Mouse (Mus musculus) embryonic stem cell, embryonic (primary cell): Measurements from ENCODE around the gene Slc47a1.

ENCODE experiments used
- CTCF ChIA-PET, 4 experiments: fragments of 300-600 bp in 2 of 4; fragments of 350-600 bp in 2 of 4; sonication (Branson Sonifier 250); formaldehyde crosslinking; loops; one replicate each; lab custom pipeline; 2022; ENCODE audit warnings: inconsistent platforms in 2 of 4; lab: Charles Lee
- POLR2A ChIA-PET, 4 experiments: fragments of 300-600 bp in 2 of 4; fragments of 350-600 bp in 2 of 4; sonication (Branson Sonifier 250); formaldehyde crosslinking; loops; one replicate each; lab custom pipeline; 2022; ENCODE audit warnings: antibody characterized with exemption in 4 of 4, inconsistent platforms in 1 of 4; lab: Charles Lee

Slc47a1 gene

DNA sequence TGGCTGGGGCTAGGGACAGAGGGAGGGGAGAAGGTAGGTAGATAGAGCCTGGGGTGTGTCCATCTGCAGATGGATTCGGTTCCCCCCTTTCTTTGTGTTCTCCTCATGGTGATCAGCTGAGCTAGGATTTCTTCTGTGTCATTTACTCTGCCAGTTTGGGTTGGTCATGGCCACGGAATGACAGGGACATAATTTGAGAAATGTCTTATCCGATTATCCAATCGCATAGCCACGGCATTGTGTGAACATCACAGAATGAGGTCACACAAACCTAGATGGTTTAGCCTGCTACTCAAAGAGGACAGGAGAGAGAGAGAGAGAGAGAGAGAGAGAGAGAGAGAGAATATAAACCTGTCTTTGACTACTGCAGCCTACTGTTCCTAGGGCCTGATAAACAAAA is 22.8 kb downstream of the Slc47a1 start:
- ChIA-PET POLR2A (interaction anchor here in 3 of 4 experiments (0.7 to 1.3 kb wide), 3 partner anchors 36 to 416 kb away, joined by 3 to 5 read pairs (median 4); no protein-coding TSS in a partner anchor), CTCF (interaction anchor here in 1 of 4 experiments (0.6 to 1.1 kb wide), 2 partner anchors 12 to 271 kb away, joined by 3 read pairs; partner anchors contain the start of gene Slc47a2)

DNA sequence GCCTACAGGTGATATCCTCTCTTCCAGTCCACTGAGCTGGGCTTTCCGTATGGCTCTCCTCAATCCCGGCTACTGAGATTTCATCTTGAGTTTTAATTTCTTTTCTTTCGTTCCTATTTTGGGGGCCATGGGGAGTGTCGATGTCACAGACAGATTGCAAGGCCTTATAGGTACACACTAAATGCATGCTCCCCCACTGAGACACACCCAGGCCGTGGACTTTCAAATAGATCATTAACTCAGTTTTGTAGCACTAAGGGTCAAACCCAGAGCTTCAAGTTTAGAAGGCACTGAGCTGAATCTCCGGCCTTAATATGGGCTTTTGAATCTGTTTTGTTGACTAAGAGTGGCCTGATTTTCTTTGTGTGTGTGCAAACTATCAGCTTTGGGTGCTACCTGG is 23.8 kb downstream of the Slc47a1 start:
- ChIA-PET CTCF (interaction anchor here in 2 of 4 experiments (1.1 to 1.6 kb wide), 2 partner anchors 11 kb away, joined by 3 to 4 read pairs; partner anchors contain the start of gene Slc47a2 (in 2 of the 2)), POLR2A (interaction anchor here in 1 of 4 experiments (0.7 kb wide), 1 partner anchor 57 kb away, joined by 3 read pairs; no protein-coding TSS in a partner anchor)

GRCm38 (mm10) chr11:61353038-61353437 is 25.1 kb downstream of the Slc47a1 start:
- ChIA-PET POLR2A (interaction anchor here in 2 of 4 experiments (0.8 to 1.4 kb wide), 3 partner anchors 9 to 35 kb away, joined by 3 to 5 read pairs (median 3); partner anchors contain the start of gene Slc47a2 (in 1 of the 2)), CTCF (interaction anchor here in 3 of 4 experiments (0.6 to 2.4 kb wide), 7 partner anchors 11 to 473 kb away, joined by 3 to 9 read pairs (median 4); partner anchors contain the start of gene Slc47a2 (in 1 of the 3))

- POLR2A ChIA-PET = interaction anchor here in 2 of 4 experiments (0.8 to 1.4 kb wide), 2 partner anchors 10 to 36 kb away, joined by 3 to 5 read pairs; no protein-coding TSS in a partner anchor
- CTCF ChIA-PET = interaction anchor here in 3 of 4 experiments (0.6 to 2.4 kb wide), 6 partner anchors 10 to 473 kb away, joined by 3 to 9 read pairs (median 4); partner anchors contain the start of gene Slc47a2 (in 1 of the 3)
Measured at GRCm38 (mm10) chr11:61352138-61352651, 25.9 kb downstream of the Slc47a1 start.

DNA sequence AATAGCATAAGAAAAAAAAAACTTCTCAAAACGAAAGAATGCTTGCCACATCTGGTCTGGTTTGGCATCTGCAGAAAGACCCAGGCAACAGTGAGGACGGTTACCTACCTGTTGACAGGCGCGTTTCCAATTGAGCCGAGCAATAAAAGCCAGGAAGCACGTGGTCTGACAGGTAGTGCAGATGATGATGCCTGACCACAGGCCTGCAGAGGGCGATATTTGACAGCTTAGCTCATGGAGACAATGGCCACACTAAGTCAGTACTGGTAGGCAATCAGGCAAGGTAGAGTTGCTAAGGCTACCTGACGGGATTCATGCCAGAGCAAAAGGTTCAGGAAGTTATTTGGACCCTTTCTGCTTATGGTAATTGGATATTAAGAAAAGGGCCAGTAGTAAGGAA is 28.8 kb downstream of the Slc47a1 start:
- POLR2A ChIA-PET = interaction anchor here (0.6 to 1.1 kb wide), 5 partner anchors 11 to 306 kb away, joined by 3 to 6 read pairs (median 3); no protein-coding TSS in a partner anchor
- CTCF ChIA-PET = interaction anchor here in 3 of 4 experiments (0.6 to 2.2 kb wide), 18 partner anchors 9 to 467 kb away, joined by 3 to 12 read pairs (median 4); partner anchors contain the start of gene B9d1 (in 1 of the 3)

DNA sequence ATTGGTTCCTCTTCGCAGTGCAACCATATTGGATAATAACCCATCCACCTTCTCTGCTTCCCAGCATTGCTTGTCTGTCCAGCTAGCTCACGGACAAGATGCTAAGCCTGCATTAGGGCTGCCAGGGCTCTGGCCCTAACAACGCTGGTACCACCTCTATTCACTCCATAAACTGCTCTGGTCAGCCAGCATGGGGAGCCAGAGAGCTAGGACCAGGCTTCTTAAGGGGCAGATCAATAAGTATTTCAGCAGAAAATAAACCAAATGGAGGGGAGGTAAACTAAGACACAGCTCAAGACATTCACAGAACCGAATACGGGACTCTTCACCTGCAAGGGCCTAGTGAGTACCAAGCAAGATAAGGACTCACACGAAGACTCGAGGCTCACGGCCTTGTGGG is 32.0 kb downstream of the Slc47a1 start:
- ChIA-PET CTCF (interaction anchor here in 3 of 4 experiments (0.6 to 1.4 kb wide), 7 partner anchors 41 to 396 kb away, joined by 3 to 7 read pairs (median 3); partner anchors contain the start of gene Rnf112 (in 1 of the 3)), POLR2A (interaction anchor here in 1 of 4 experiments (0.8 to 1.7 kb wide), 3 partner anchors 26 to 66 kb away, joined by 3 to 5 read pairs (median 3); no protein-coding TSS in a partner anchor)

DNA sequence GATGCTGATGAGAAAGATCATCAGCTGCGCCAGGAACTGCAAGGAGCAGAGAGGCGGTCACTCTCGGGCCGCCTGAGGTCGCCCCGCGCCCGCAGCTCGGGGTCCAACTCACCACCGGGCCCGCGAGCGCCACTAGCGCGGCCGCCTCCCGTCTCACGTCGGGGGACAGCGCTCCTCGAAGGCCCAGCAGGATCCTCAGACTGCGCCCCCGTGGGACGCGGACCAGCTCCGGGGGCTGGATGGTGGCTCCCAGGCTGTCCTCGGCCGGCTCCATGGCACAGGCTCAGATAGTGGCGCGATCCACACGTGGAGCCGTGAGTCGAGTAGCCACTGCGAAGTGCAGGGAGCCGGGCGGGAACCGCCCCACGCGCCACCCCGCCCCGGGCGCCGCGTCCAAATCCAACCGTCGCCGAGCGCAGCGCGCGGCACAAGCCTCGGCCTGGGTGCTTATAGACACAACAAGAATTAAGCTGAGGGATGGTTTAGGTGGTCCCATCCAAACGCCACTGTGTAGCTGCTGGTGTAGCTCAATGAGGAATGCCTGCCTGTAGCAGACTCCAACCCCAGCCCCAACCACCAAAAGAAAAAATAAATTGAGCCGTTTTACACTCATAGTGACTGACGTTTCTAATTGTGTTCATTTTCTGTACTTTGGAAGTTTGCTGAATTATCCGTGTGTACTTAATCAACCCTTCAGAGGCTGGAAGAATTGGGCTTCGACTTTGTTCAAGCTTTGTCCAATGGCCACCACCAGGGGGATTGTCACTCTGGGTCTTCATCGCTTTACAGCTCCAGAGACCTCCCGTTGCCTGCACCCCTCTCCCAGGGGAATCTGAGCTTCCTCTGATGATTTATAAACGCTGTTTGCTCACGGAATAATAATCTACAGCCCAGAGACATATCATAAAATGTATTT is 35.4 kb downstream of the Slc47a1 start, which contains the start of gene Slc47a2:
TSS of gene Slc47a2 (minus strand) at position 356 of the 916 bp plus-strand sequence.
- CTCF ChIA-PET = interaction anchor here (0.5 to 2.9 kb wide), 42 partner anchors 10 to 492 kb away, joined by 3 to 17 read pairs (median 4); partner anchors contain the start of genes Slc47a1 (in 2 of the 4), Aldh3a2 (in 1 of the 4), B9d1 (in 1 of the 4) and Usp22 (in 1 of the 4)
- POLR2A ChIA-PET = interaction anchor here (0.6 to 2.9 kb wide), 24 partner anchors 10 to 734 kb away, joined by 3 to 17 read pairs (median 4); partner anchors contain the start of genes Usp22 (in 2 of the 4) and Aldh3a2 (in 1 of the 4)

DNA sequence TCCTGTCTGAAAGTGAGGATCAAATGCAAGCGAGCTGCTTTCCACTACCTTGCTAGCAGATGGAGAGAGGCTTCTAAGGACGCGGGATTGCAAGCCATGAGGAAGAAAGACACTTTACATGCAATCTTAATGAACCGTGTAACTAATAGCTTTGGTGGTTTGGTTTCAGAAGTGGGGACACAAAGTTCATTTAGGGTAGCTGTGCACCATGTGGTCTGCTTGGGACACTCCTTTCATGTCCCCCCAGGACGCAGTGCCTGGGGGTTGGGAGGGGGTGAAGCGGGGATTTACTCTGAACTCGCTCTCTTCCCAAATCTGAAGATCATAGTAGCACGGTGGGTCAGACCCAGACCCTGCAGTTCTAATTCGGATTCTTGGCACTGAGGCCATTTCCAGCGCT is 36.2 kb downstream of the Slc47a1 start:
- ChIA-PET CTCF (interaction anchor here (0.6 to 2.9 kb wide), 16 partner anchors 9 to 238 kb away, joined by 3 to 12 read pairs (median 4); partner anchors contain the start of genes Aldh3a2 (in 1 of the 4), B9d1 (in 1 of the 4) and Usp22 (in 1 of the 4)), POLR2A (interaction anchor here in 3 of 4 experiments (0.9 to 2.9 kb wide), 14 partner anchors 9 to 277 kb away, joined by 3 to 17 read pairs (median 4); partner anchors contain the start of genes Aldh3a2 (in 1 of the 3) and Usp22 (in 1 of the 3))

DNA sequence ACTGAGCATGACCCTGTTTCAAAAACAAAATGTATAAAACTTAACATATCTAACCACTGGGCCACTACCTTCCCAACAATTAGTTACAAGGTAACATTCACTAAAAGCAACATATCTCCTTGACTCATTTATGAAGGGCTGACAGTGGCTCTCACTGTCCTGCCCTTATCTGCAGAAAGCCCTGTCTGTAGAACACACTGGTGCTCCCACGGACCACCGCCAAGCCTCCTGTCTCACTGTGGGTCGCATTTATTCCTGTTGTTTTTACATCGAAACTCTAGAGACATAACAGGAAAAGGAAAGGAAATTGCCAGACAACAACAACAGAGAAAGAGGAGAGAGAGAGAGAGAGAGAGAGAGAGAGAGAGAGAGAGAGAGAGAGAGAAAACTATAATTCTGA is 36.9 kb downstream of the Slc47a1 start:
- POLR2A ChIA-PET = interaction anchor here in 2 of 4 experiments (1.9 to 2.9 kb wide), 3 partner anchors 15 to 41 kb away, joined by 5 to 17 read pairs (median 11); no protein-coding TSS in a partner anchor

DNA sequence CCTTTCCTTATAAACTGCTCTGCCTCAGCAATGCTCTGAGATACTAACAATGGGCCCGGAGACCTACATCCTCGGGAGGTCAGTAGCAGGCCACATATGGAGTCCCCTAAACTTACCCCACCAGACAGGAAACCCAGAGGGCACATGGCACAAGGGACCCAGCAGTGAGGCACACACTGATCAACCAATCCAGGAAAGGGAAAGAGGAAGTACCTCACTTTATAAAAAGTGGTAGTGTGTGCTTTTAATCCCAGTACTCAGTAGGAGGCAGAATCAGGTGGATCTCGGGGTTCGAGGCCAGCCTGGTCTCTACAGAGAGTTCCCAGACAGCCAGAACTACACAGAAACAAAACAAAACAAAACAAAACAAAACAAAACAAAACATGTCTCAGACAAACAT is 37.8 kb downstream of the Slc47a1 start:
- CTCF ChIA-PET = no interaction called here
- POLR2A ChIA-PET = interaction anchor here in 1 of 4 experiments (2.9 kb wide), 1 partner anchor 21 kb away, joined by 12 read pairs; no protein-coding TSS in a partner anchor

More for the DNA sequence above, 36.9 kb downstream of the Slc47a1 start:
- CTCF ChIA-PET = interaction anchor here in 1 of 4 experiments (2.9 kb wide), 1 partner anchor 47 kb away, joined by 11 read pairs; no protein-coding TSS in a partner anchor

DNA sequence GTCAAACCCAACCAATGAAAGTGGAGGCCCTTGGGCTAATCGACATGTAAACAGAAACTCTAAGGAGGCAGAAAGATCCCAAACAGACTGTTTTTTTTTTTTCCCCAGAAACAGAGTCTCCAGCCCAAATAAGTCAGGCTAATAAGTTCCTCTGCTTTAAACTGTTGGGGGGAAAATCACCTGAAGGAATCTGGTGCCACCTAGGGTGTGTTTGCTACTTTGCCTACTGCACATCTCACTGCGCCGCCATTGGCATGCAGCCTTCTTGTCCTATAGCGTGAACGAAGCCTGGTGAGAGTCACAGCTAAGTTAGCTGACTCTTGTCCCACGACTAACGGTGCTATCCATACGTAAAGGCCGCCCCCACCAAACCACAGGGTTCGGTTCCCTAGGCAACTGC is 40.6 kb downstream of the Slc47a1 start:
- CTCF ChIA-PET = interaction anchor here (0.6 to 2.0 kb wide), 7 partner anchors 12 to 337 kb away, joined by 3 to 5 read pairs (median 3); no protein-coding TSS in a partner anchor
- POLR2A ChIA-PET = interaction anchor here (0.6 to 2.9 kb wide), 7 partner anchors 11 to 1493 kb away, joined by 3 to 12 read pairs (median 5); partner anchors contain the start of gene Usp22 (in 1 of the 4)

GRCm38 (mm10) chr11:61320904-61321687 is 57.0 kb downstream of the Slc47a1 start:
- POLR2A ChIA-PET = interaction anchor here in 2 of 4 experiments (0.7 to 4.3 kb wide), 14 partner anchors 9 to 157 kb away, joined by 3 to 24 read pairs (median 4); partner anchors contain the start of gene Aldh3a2 (in 1 of the 2)

DNA sequence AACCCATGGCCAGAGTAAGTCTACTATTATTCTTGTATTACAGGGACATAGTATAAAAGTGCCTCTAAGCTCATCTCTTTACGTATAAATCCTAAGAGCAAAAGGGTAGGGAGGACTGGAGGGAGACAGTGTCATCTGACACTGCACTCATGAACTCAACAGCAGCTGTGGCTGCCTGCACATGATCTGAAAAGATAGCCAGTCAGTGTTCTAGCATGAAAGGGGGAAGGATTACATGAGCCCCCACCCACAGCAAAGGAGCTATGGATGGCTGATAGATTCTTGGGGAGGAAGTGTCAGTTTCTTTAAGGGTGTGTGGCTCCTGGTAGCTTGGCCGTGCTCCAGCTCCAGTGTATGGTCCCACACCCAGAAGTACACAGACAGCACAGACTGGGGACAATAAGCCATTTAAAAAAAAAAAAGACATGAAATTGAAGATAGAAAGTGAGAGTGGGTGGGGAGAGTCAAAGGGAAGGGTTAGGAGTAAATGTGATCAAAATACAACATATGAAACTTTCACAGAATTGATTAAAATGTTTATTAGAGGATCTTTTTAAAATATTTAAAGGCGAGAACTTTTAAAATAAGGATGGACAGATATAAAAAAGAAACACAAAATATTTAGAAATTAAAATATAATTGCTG is 58.1 kb downstream of the Slc47a1 start:
- CTCF ChIA-PET = interaction anchor here in 2 of 4 experiments (0.5 to 1.5 kb wide), 4 partner anchors 15 to 173 kb away, joined by 3 to 4 read pairs (median 3); partner anchors contain the start of gene Slc47a2 (in 1 of the 2)
- POLR2A ChIA-PET = interaction anchor here in 3 of 4 experiments (0.6 to 4.3 kb wide), 55 partner anchors 8 to 782 kb away, joined by 3 to 24 read pairs (median 4); partner anchors contain the start of genes Aldh3a2 (in 2 of the 3), Mapk7 (in 2 of the 3), B9d1 (in 1 of the 3) and Shmt1 (in 1 of the 3)

More at GRCm38 (mm10) chr11:61320904-61321687, 57.0 kb downstream of the Slc47a1 start:
- CTCF ChIA-PET = interaction anchor here in 2 of 4 experiments (0.6 kb wide), 2 partner anchors 22 to 97 kb away, joined by 5 to 6 read pairs; no protein-coding TSS in a partner anchor

DNA sequence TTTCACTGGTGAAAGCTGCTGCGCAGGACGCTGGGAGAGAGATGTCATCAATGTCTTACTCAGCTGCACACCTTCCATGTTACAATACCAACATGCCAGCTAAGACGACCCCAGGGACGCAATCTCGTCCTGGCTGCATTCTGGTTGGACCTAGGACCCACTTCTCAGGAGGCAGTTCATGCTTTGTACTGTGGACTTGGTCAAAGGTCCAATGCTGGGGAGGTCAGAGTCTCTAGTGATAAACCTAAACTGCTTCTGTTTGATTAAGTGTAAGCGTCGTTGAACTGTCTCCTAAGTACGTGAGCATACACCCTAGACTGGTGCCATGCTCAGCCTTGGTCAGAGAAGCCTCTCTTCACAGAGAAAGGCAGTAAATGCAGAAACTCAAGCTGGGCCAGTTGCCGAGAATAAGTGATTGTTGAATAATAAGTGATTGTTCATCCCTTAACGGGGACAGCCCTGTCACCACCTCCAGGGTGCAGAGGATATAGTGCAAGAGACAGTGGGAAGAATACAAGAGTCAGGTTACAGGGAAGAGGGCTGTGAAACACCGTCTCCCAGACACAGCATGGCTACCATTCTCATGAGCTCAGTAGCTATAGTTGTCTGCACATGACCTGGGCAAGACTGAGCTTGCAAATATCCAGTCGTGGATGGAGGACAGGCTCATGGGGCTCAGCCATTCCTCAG is 58.8 kb downstream of the Slc47a1 start:
- ChIA-PET CTCF (interaction anchor here in 1 of 4 experiments (1.5 kb wide), 3 partner anchors 14 to 173 kb away, joined by 3 to 4 read pairs (median 3); partner anchors contain the start of gene Slc47a2), POLR2A (interaction anchor here in 3 of 4 experiments (0.6 to 4.3 kb wide), 54 partner anchors 7 to 782 kb away, joined by 3 to 24 read pairs (median 4); partner anchors contain the start of genes Aldh3a2 (in 2 of the 3), Mapk7 (in 2 of the 3), B9d1 (in 1 of the 3) and Shmt1 (in 1 of the 3))
